Mouse (Mus musculus): Measurements from ENCODE around the gene Zc4h2.

Zc4h2 gene

DNA sequence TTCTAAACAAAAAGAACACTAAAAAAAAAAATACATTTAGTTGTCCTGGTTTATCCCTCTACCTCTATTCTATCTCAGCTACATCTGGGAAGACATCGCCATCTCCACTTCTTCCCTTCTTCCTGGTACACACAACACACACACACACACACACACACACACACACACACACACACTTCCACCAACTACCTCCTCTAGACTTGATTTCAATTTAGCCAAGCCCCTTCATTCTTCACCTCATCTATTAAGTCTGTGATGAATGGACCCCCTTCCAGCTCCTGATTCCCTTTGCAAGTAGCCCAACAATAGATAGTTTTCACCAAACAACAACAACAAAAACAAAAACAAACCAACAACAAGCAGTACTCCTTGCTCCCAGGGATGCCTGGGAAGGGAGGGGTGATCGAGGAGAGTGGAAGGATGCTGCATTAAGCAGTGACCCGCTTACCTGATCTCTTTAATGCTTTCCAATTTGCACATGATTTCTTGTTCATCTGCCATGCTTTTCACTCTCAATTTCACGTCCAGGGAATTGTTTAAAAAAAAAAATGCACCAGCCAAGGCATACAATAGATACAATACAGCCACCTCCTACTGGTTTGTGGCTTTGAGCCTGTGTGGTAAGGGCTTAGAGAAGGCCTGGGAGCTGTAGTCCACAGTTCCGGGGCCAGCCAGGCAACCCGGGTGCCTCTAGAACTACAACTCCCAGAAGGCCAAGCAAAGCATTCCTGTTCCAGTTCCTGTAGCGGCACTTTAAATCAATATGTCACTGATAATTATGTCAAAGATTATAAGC, at the start of gene Zc4h2:
Zc4h2 (minus strand) TSS at position 706 of the 796 bp plus-strand sequence.
- DNase-seq: peak; percentile 70

DNA sequence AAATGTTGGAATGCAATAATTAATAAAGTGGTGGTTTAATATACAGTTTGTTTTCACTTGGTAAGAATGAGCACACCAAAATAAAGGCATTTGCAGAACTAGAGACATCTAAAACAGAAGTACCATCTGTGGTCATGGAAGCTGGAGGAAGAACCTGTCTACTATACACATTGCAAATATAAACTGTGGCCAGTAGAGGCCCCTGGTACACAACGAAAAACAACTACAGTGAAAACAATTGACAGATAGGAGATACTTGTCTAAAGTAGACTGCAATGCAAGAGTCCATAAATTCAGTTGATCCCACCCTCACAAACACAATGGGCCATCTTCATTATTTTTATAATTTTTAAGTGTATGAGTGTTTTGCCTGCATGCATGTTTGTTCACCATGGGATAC, 28.8 kb upstream of the Zc4h2 start:
- no peak for DNase-seq

GRCm38 (mm10) chrX:95682206-95682605, 23.9 kb upstream of the Zc4h2 start:
- DNase-seq: no peak

GRCm38 (mm10) chrX:95658600-95659084, 333 bp upstream of the Zc4h2 start:
- DNase-seq: no peak

DNA sequence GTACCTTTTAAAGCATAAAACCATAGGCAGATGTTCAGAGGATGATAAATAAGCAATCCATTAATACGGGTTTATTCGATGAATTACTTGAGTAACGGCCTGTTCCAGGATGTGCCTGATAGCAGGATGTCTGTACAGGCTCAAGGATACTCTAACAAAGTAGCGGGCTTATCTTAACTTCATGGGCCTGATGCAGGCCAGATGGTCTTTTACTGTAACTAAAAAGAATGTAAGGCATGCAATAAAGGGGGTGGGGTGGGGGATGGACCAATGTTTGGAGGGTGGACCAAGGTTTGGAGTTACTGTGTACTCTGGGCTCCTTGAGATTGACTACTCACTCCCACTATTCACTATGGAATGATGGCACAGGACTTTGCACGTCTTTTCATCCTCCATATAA, 57.7 kb downstream of the Zc4h2 start:
- peak; percentile 2 for DNase-seq

Measured in liver (tissue).